ENCODE assay signal across 8 mouse cellular contexts in genomic region chr2:17742051-17742763, GRCm38 (mm10). TPM values are rescaled to one million over a fixed set of nuclear protein-coding genes. Genes with fewer than 3 reads are reported as not detected.
A peak's percentile ranks its signal among the peaks of the same experiment; 100 is the strongest.
DNase-seq lines count a peak whose midpoint lies in the region; ATAC-seq and TF ChIP-seq lines count a peak whose summit lies in the region.

No protein-coding gene starts in this region.

- DNase-seq in CD4-positive, CD25-positive, alpha-beta regulatory T cell, adult 2 months (ENCODE audit: low read depth, low spot score), result peak; percentile 42
- peak; percentile 42 for DNase-seq in MN1 (ENCODE audit: low spot score)
- DNase-seq in forebrain, postnatal 0 days, result no peak
- peak; percentile 35 for DNase-seq in limb, embryonic 14.5 days (ENCODE audit: low spot score)
- peak; percentile 41 for DNase-seq in naive thymus-derived CD4-positive, alpha-beta T cell, adult 2 months (ENCODE audit: low read depth)
- no peak for DNase-seq in cerebellum, postnatal 36 days
- DNase-seq in adrenal gland, postnatal 14 days, result no peak
- no peak for DNase-seq in B cell, adult 2 months

- no peaks in the 10 kb centered on the region for H3K9me3 ChIP-seq in forebrain, postnatal 0 days (ENCODE audit: low read length)
- H3K9me3 ChIP-seq in limb, embryonic 14.5 days (ENCODE audit: control insufficient read depth, low read length), result no peaks in the 10 kb centered on the region; the same call in 1 of the 2 replicates

- H3K4me3 ChIP-seq in forebrain, postnatal 0 days (ENCODE audit: low read depth, low read length), result peak overlapping the region; percentile 27
- peak overlapping the region; percentile 27 for H3K4me3 ChIP-seq in limb, embryonic 14.5 days (replicated peaks; ENCODE audit: low read length)

- no peaks in the 10 kb centered on the region for H3K27me3 ChIP-seq in forebrain, postnatal 0 days (ENCODE audit: insufficient read depth, low read length)
- no peaks in the 10 kb centered on the region for H3K27me3 ChIP-seq in limb, embryonic 14.5 days (ENCODE audit: control insufficient read depth, insufficient read depth, low read length)

- TF ChIP-seq POLR2A in limb, embryonic 14.5 days (IDR thresholded peaks at IDR 0.05; ENCODE audit: borderline replicate concordance, extremely low read depth, insufficient read depth, insufficient read length), result no peak

- H3K9ac ChIP-seq in forebrain, postnatal 0 days, result no peak overlapping the region
- no peak overlapping the region for H3K9ac ChIP-seq in limb, embryonic 14.5 days (ENCODE audit: low read depth, low read length, severe bottlenecking)

- no peaks in the 10 kb centered on the region for H3K4me1 ChIP-seq in forebrain, postnatal 0 days (ENCODE audit: insufficient read depth)
- peaks cover 5% of the 10 kb centered on the region; the same call in 1 of the 2 replicates for H3K4me1 ChIP-seq in limb, embryonic 14.5 days (ENCODE audit: control insufficient read depth, insufficient read depth, low read length)

- ATAC-seq in forebrain, postnatal 0 days, result no peak
- ATAC-seq in limb, embryonic 14.5 days (ENCODE audit: low FRiP score, low read depth), result peak; percentile 49; the same call in 1 of the 2 replicates

- peak overlapping the region; percentile 50 for H3K4me2 ChIP-seq in forebrain, postnatal 0 days (ENCODE audit: low read depth)
- peak overlapping the region; percentile 43 for H3K4me2 ChIP-seq in limb, embryonic 14.5 days (replicated peaks; ENCODE audit: low read depth, low read length, severe bottlenecking)

- TF ChIP-seq CTCF in forebrain, postnatal 0 days (IDR thresholded peaks at IDR 0.05; ENCODE audit: low read depth), result no peak

- H3K36me3 ChIP-seq in forebrain, postnatal 0 days (ENCODE audit: insufficient read depth), result no peaks in the 10 kb centered on the region
- H3K36me3 ChIP-seq in limb, embryonic 14.5 days (ENCODE audit: control insufficient read depth, insufficient read depth, low read length), result no peaks in the 10 kb centered on the region

- 8% methylated on average over 11 of the region's 11 CpGs for WGBS in forebrain, postnatal 0 days
- WGBS in limb, embryonic 14.5 days, result 10% methylated on average over 11 of the region's 11 CpGs

- no peak overlapping the region for H3K27ac ChIP-seq in forebrain, postnatal 0 days (ENCODE audit: low read depth, low read length)
- H3K27ac ChIP-seq in limb, embryonic 14.5 days (replicated peaks; ENCODE audit: low read depth, low read length), result no peak overlapping the region

RNA-seq across cellular contexts. Expression of gene Nebl, which starts 10.9 kb away (rescaled TPM):
- total RNA-seq in forebrain, postnatal 0 days (2014; rRNA removed), result 19.9 and 27.8 TPM in 2 replicates
- polyA plus RNA-seq in forebrain, postnatal 0 days (2015; fragmentation: Nextera tagmentation; extraction: Ambion mirVana), result 3.9 and 9.2 TPM in 2 replicates
- polyA plus RNA-seq in limb, embryonic 14.5 days (2012; rRNA removed), result 8.8 and 14.3 TPM in 2 replicates
- 23.9 and 25.7 TPM in 2 replicates for polyA plus RNA-seq in limb, embryonic 14.5 days (2014; fragmentation: Nextera tagmentation; extraction: Ambion mirVana)
- total RNA-seq in adrenal gland, postnatal 14 days (2021), result 7.3 and 10.5 TPM in 2 replicates

Comparison
In these comparisons a context has a peak if more than half of its experiments do, and no peak if none do; other contexts are left out.
1. DNase-seq: peak in CD4-positive, CD25-positive, alpha-beta regulatory T cell, adult 2 months (single experiment), MN1 (single experiment), limb, embryonic 14.5 days (single experiment) and naive thymus-derived CD4-positive, alpha-beta T cell, adult 2 months (single experiment); none in forebrain, postnatal 0 days (single experiment), cerebellum, postnatal 36 days (0 of 2), adrenal gland, postnatal 14 days (single experiment) and B cell, adult 2 months (0 of 2).